In the genomic region with DNA sequence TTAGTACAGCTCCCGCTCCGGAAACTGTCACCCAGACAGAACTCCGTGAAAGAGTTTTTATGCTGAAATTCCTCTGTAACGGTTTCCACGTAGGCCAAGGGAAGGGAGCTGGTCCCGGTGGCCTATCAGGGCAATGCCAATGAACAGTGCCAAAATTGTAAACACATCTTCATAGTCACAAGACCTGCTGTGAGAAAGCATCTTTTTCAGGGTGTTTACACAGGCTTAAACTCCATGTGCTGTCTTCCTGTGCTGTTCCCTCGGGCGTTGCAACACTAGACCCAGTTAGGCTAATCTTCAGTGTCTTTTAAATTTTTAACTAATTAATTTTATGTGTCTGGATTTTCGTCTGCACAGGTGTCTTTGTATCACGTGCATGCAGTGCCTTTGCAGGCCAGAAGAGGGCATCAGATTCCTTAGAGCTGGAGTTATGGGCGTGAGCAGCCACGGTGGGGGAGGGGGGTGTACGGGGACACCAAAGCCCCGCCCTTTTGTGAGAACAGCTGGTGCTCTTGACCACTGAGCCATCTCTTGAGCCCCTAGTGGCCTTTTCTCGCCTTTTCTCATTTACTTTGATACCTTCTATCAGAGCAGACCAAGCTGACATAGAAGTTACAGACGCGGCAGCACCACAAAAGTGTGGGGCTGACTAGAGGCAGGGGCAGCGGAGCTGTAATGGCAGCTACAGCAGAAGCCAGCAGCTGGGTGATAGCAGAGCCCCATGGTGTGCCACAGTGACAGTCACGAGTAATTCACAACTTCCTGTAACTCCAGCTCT, we compare ENCODE assay signal across 8 mouse cellular contexts. TPM values are rescaled to one million over a fixed set of nuclear protein-coding genes. Genes with fewer than 3 reads are reported as not detected.
DNase-seq lines count a peak whose midpoint lies in the region; ATAC-seq and TF ChIP-seq lines count a peak whose summit lies in the region.

No protein-coding gene starts in this region.

- CTCF ChIA-PET in Patski (lab: Charles Lee): no interaction called here

- no peaks in the 10 kb centered on the region; the same call in 1 of the 2 replicates for H3K4me1 ChIP-seq in hindbrain, postnatal 0 days (ENCODE audit: insufficient read depth, low read length)

- 23% methylated on average over 19 of the region's 19 CpGs for WGBS in hindbrain, postnatal 0 days

- H3K9ac ChIP-seq in hindbrain, postnatal 0 days (replicated peaks; ENCODE audit: low read length): no peak overlapping the region

- peak overlapping the region; percentile 49 for H3K4me2 ChIP-seq in hindbrain, postnatal 0 days (ENCODE audit: low read depth, low read length)

- H3K27me3 ChIP-seq in Patski: no peaks in the 10 kb centered on the region
- H3K27me3 ChIP-seq in hindbrain, postnatal 0 days (ENCODE audit: insufficient read depth, low read length): no peaks in the 10 kb centered on the region

- no peak overlapping the region for H3K27ac ChIP-seq in hindbrain, postnatal 0 days

- H3K4me3 ChIP-seq in hindbrain, postnatal 0 days (ENCODE audit: low read length): peak overlapping the region; percentile 24

- no peaks in the 10 kb centered on the region for H3K36me3 ChIP-seq in hindbrain, postnatal 0 days (ENCODE audit: insufficient read depth, low read length)

- POLR2A ChIA-PET in Patski (lab: Charles Lee): no interaction called here

- TF ChIP-seq CTCF in Patski (IDR thresholded peaks at IDR 0.05): peak; percentile 54
- TF ChIP-seq CTCF in hindbrain, postnatal 0 days (IDR thresholded peaks at IDR 0.05; ENCODE audit: low read depth): peak; percentile 87

- no peak for ATAC-seq in Patski
- peak; percentile 91 for ATAC-seq in hindbrain, postnatal 0 days
- ATAC-seq in megakaryocyte, adult 5-6 weeks (ENCODE audit: poor library complexity, severe bottlenecking): peak; percentile 94

- no peak for DNase-seq in Patski (ENCODE audit: low read depth, low spot score)
- DNase-seq in cerebellum, postnatal 10 days: peak; percentile 87 to 88
- DNase-seq in frontal cortex, postnatal 36 days (ENCODE audit: low spot score in 2 of 2): peak; percentile 47 to 60
- DNase-seq in hindbrain, postnatal 0 days (ENCODE audit: low spot score): peak; percentile 90
- peak; percentile 11 to 20 for DNase-seq in left cerebral cortex, adult 8-10 months (ENCODE audit: low spot score in 2 of 2)
- peak; percentile 65 to 73 for DNase-seq in right cerebral cortex, adult 2 months (ENCODE audit: low spot score in 2 of 2)
- peak; percentile 29 for DNase-seq in urinary bladder, postnatal 10 days (ENCODE audit: low spot score)

- in situ Hi-C loops in Patski (cut with MboI; ENCODE audit: low pct_unique_long_range_greater_than_20kb): no loop called here

- no peaks in the 10 kb centered on the region for H3K9me3 ChIP-seq in hindbrain, postnatal 0 days (ENCODE audit: low read length)

RNA-seq across cellular contexts. Expression of a gene that starts 5.2 kb away (rescaled TPM):
- not detected for polyA plus RNA-seq in Patski (2021)
- total RNA-seq in hindbrain, postnatal 0 days (2014; rRNA removed): not detected in 2 replicates
- not detected in 2 replicates for polyA plus RNA-seq in hindbrain, postnatal 0 days (2015; fragmentation: Nextera tagmentation; extraction: Ambion mirVana)
- total RNA-seq in left cerebral cortex, adult 8-10 months (2022): not detected
- total RNA-seq in megakaryocyte, adult 5-6 weeks (2015): not detected in 2 replicates
- not detected in 2 replicates for total RNA-seq in megakaryocyte, adult 5-6 weeks (2017)

RNA-seq across cellular contexts. Expression of a gene that starts 5.9 kb away (rescaled TPM):
- polyA plus RNA-seq in Patski (2021): not detected
- total RNA-seq in hindbrain, postnatal 0 days (2014; rRNA removed): not detected in 2 replicates
- polyA plus RNA-seq in hindbrain, postnatal 0 days (2015; fragmentation: Nextera tagmentation; extraction: Ambion mirVana): not detected in 2 replicates
- not detected for total RNA-seq in left cerebral cortex, adult 8-10 months (2022)
- total RNA-seq in megakaryocyte, adult 5-6 weeks (2015): not detected in 2 replicates
- not detected in 2 replicates for total RNA-seq in megakaryocyte, adult 5-6 weeks (2017)

RNA-seq across cellular contexts. Expression of a gene that starts 19.3 kb away (rescaled TPM):
- not detected for polyA plus RNA-seq in Patski (2021)
- total RNA-seq in hindbrain, postnatal 0 days (2014; rRNA removed): not detected in 2 replicates
- not detected in 2 replicates for polyA plus RNA-seq in hindbrain, postnatal 0 days (2015; fragmentation: Nextera tagmentation; extraction: Ambion mirVana)
- not detected for total RNA-seq in left cerebral cortex, adult 8-10 months (2022)
- total RNA-seq in megakaryocyte, adult 5-6 weeks (2015): not detected in 2 replicates
- total RNA-seq in megakaryocyte, adult 5-6 weeks (2017): not detected in 2 replicates

RNA-seq across cellular contexts. Expression of a gene that starts 22.7 kb away (rescaled TPM):
- not detected for polyA plus RNA-seq in Patski (2021)
- not detected in 2 replicates for total RNA-seq in hindbrain, postnatal 0 days (2014; rRNA removed)
- polyA plus RNA-seq in hindbrain, postnatal 0 days (2015; fragmentation: Nextera tagmentation; extraction: Ambion mirVana): not detected in 2 replicates
- not detected for total RNA-seq in left cerebral cortex, adult 8-10 months (2022)
- not detected in 2 replicates for total RNA-seq in megakaryocyte, adult 5-6 weeks (2015)
- not detected in 2 replicates for total RNA-seq in megakaryocyte, adult 5-6 weeks (2017)

RNA-seq across cellular contexts. Expression of a gene that starts 23.2 kb away (rescaled TPM):
- not detected for polyA plus RNA-seq in Patski (2021)
- total RNA-seq in hindbrain, postnatal 0 days (2014; rRNA removed): not detected in 2 replicates
- 0.60 TPM in 1 of 2 replicates, not detected in the other for polyA plus RNA-seq in hindbrain, postnatal 0 days (2015; fragmentation: Nextera tagmentation; extraction: Ambion mirVana)
- total RNA-seq in left cerebral cortex, adult 8-10 months (2022): not detected
- total RNA-seq in megakaryocyte, adult 5-6 weeks (2015): not detected in 2 replicates
- total RNA-seq in megakaryocyte, adult 5-6 weeks (2017): not detected in 2 replicates
